Mouse (Mus musculus) heart, adult 2 months (tissue): Measurements from ENCODE around the gene Ywhae. TPM values are rescaled to one million over a fixed set of nuclear protein-coding genes. Genes with fewer than 3 reads are reported as not detected.
A peak's percentile ranks its signal among the peaks of the same experiment; 100 is the strongest.
"Not testable (repeated sequence)": the region's sequence is repeated elsewhere in the genome, so short reads cannot be mapped to it uniquely, and the experiment has no call there.

ENCODE experiments used
- DNase-seq, 2 experiments: peaks; one replicate each; pipeline ENCODE4 v3.0.0; 2021
- H3K27ac ChIP-seq: fragments of 200-600 bp; 2 replicates; pipeline ENCODE4 v1.8.1; 2022
- H3K27me3 ChIP-seq: fragments of 200-500 bp; 2 replicates; pipeline ENCODE4 v1.6.1; 2012; ENCODE audit warnings: mild to moderate bottlenecking, low read length, inconsistent platforms, mixed read lengths; ENCODE audit not compliant: control insufficient read depth, insufficient read depth
- H3K36me3 ChIP-seq: fragments of 200-500 bp; 2 replicates; pipeline ENCODE4 v1.6.1; 2012; ENCODE audit warnings: low read length, inconsistent platforms; ENCODE audit not compliant: control insufficient read depth, insufficient read depth
- H3K4me1 ChIP-seq: fragments of 200-500 bp; 2 replicates; pipeline ENCODE4 v1.6.1; 2011; ENCODE audit warnings: low read length; ENCODE audit not compliant: control insufficient read depth, insufficient read depth
- H3K4me3 ChIP-seq: fragments of 200-600 bp; 2 replicates; pipeline ENCODE4 v1.8.1; 2022
- H3K79me2 ChIP-seq: fragments of 200-500 bp; replicated peaks from 2 replicates; pipeline ENCODE4 v1.6.1; 2012; ENCODE audit warnings: mild to moderate bottlenecking, inconsistent platforms, low read length, moderate library complexity, mixed read lengths; ENCODE audit not compliant: control insufficient read depth, insufficient read depth
- H3K9ac ChIP-seq: fragments of 200-500 bp; 2 replicates; pipeline ENCODE4 v1.6.1; 2012; ENCODE audit warnings: low read depth, mild to moderate bottlenecking, control low read depth, inconsistent platforms, low read length, mixed read lengths
- CTCF ChIP-seq: fragments of 200-600 bp; IDR thresholded peaks from 2 replicates; pipeline ENCODE4 v1.8.1; 2022; ENCODE audit warnings: antibody characterized with exemption, mild to moderate bottlenecking, moderate library complexity
- EP300 ChIP-seq: fragments of 200-500 bp; IDR thresholded peaks from 2 replicates; pipeline ENCODE4 v1.6.1; 2011; ENCODE audit warnings: low read depth, low read length, control low read depth; ENCODE audit not compliant: insufficient read depth
- POLR2A ChIP-seq: fragments of 200-500 bp; IDR thresholded peaks from 2 replicates; pipeline ENCODE4 v1.6.1; 2011; ENCODE audit warnings: mild to moderate bottlenecking, low read depth, low read length, control low read depth; ENCODE audit not compliant: insufficient read depth
- WGBS: fragments of 180-500 bp; shearing (Covaris S2); methylation state at CpG from one replicate; pipeline ENCODE4 v1.1.7; 2018; 5-methylcytosine and 5-hydroxymethylcytosine counted together
- intact Hi-C: fragments of 180-260 bp; cut with DNase I; formaldehyde crosslinking; loops from one replicate; pipeline ENCODE4 v1.15.1; 2025
- polyA plus RNA-seq: library from polyadenylated mRNA; depleted of rRNA; stranded (reverse); fragments of >200 nt; gene quantifications from 2 replicates; pipeline ENCODE4 v1.2.3, GENCODE M21; 2012
- total RNA-seq, 2 experiments: library from RNA; stranded (reverse); gene quantifications; 2 replicates each; pipeline ENCODE4 v1.2.3; 2021

Ywhae gene
- total and polyA plus RNA-seq, 3 experiments, result 206 to 554 (median 503) TPM

- Histone ChIP-seq H3K4me1 (peaks cover 8% of the 10 kb centered on the region), H3K27ac (no peak overlapping the region), H3K9ac (no peak overlapping the region), H3K79me2 (peaks cover 16% of the 10 kb centered on the region), H3K36me3 (peaks cover 29% of the 10 kb centered on the region), H3K27me3 (no peaks in the 10 kb centered on the region), H3K4me3 (no peak overlapping the region)
- no peak for DNase-seq
- TF ChIP-seq POLR2A, result no peak
- no peak for TF ChIP-seq EP300
- no peak for TF ChIP-seq CTCF
- 54% methylated on average over 1 of the region's 1 CpGs for WGBS
- intact Hi-C loops, result no loop called here
These were observed 42.7 kb upstream of the Ywhae start for GRCm38 (mm10) chr11:75689977-75690376.

DNA sequence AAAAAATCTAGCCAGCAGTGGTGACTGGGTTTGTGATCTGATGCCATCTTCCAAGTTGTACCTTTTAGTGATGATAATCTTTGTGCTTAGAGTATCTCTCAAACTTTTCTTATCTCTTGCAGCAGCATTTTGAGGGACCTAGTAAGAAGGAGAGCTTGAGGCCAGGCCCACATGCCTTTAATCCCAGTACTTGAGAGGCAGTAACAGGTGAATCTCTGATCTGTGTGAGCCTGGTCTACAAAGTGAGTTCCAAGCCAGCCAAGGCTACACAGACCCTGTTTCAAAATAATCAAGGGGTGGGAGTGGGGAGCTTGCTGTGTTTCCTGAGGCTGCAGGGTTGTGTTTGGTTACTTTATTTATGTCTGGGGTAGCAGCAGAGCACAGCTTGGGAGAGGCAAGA lies 41.6 kb upstream of the Ywhae start:
- H3K4me3 ChIP-seq, result no peak overlapping the region

GRCm38 (mm10) chr11:75693570-75693969 lies 39.1 kb upstream of the Ywhae start:
- 83% methylated on average over 5 of the region's 5 CpGs for WGBS
- peaks cover 2% of the 10 kb centered on the region for H3K4me1 ChIP-seq
- peaks cover 22% of the 10 kb centered on the region for H3K79me2 ChIP-seq
- TF ChIP-seq CTCF (no peak), EP300 (no peak), POLR2A (no peak)
- H3K27me3 ChIP-seq, result no peaks in the 10 kb centered on the region
- DNase-seq, result no peak
- intact Hi-C loops, result no loop called here
- H3K4me3 ChIP-seq, result no peak overlapping the region
- H3K27ac ChIP-seq, result no peak overlapping the region
- H3K9ac ChIP-seq, result no peak overlapping the region
- H3K36me3 ChIP-seq, result peaks cover 26% of the 10 kb centered on the region

More for the DNA sequence above, 41.6 kb upstream of the Ywhae start:
- no peak for TF ChIP-seq CTCF
- TF ChIP-seq POLR2A, result no peak
- no peak for TF ChIP-seq EP300
- Histone ChIP-seq H3K36me3 (peaks cover 28% of the 10 kb centered on the region), H3K27me3 (no peaks in the 10 kb centered on the region), H3K79me2 (peaks cover 16% of the 10 kb centered on the region), H3K4me1 (peaks cover 4% of the 10 kb centered on the region), H3K9ac (no peak overlapping the region), H3K27ac (no peak overlapping the region)
- intact Hi-C loops, result no loop called here
- DNase-seq, result no peak

DNA sequence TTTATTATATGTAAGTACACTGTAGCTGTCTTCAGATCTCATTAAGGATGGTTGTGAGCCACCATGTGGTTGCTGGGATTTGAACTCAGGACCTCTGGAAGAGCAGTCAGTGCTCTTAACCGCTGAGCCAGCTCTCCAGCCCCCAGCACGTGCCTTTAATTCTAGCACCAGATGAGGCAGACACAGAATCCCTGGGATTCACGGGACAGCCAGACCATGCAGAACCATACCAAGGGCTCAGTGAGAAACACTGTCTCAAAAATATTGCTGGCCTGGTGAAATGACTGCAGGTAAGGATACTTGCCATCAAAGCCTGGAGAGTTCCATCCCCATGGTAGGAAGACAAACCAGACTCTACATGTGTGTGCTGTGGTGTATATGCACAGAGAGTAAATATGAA lies 35.2 kb upstream of the Ywhae start:
- intact Hi-C loops, H3K4me1 ChIP-seq, DNase-seq, H3K27me3 ChIP-seq, H3K9ac ChIP-seq, H3K4me3 ChIP-seq, H3K27ac ChIP-seq: not testable (repeated sequence)
- Histone ChIP-seq H3K79me2 (peaks cover 16% of the 10 kb centered on the region), H3K36me3 (peaks cover 19% of the 10 kb centered on the region)
- WGBS, result 90% methylated on average over 3 of the region's 3 CpGs

GRCm38 (mm10) chr11:75700557-75700956 lies 32.1 kb upstream of the Ywhae start:
- H3K4me3 ChIP-seq, result no peak overlapping the region
- H3K79me2 ChIP-seq, result peaks cover 10% of the 10 kb centered on the region
- peak; percentile 26; the same call in 1 of the 2 replicates for TF ChIP-seq CTCF
- no peak for TF ChIP-seq EP300
- TF ChIP-seq POLR2A, result no peak
- peaks cover 12% of the 10 kb centered on the region for H3K36me3 ChIP-seq
- H3K9ac ChIP-seq, result no peak overlapping the region
- WGBS, result 95% methylated on average over 5 of the region's 5 CpGs
- no peak overlapping the region for H3K27ac ChIP-seq
- DNase-seq, result no peak
- H3K27me3 ChIP-seq, result no peaks in the 10 kb centered on the region
- no peaks in the 10 kb centered on the region; the same call in 1 of the 2 replicates for H3K4me1 ChIP-seq
- intact Hi-C loops, result no loop called here

- no peaks in the 10 kb centered on the region; the same call in 1 of the 2 replicates for H3K4me1 ChIP-seq
- DNase-seq, result no peak
- WGBS, result 94% methylated on average over 6 of the region's 6 CpGs
- no peak overlapping the region for H3K27ac ChIP-seq
- no peak overlapping the region for H3K4me3 ChIP-seq
- TF ChIP-seq EP300 (no peak), POLR2A (no peak), CTCF (no peak)
- no peak overlapping the region for H3K9ac ChIP-seq
- no peaks in the 10 kb centered on the region for H3K27me3 ChIP-seq
- intact Hi-C loops, result no loop called here
- peaks cover 6% of the 10 kb centered on the region for H3K79me2 ChIP-seq
- H3K36me3 ChIP-seq, result peaks cover 7% of the 10 kb centered on the region
These were observed 29.9 kb upstream of the Ywhae start for GRCm38 (mm10) chr11:75702761-75703160.

DNA sequence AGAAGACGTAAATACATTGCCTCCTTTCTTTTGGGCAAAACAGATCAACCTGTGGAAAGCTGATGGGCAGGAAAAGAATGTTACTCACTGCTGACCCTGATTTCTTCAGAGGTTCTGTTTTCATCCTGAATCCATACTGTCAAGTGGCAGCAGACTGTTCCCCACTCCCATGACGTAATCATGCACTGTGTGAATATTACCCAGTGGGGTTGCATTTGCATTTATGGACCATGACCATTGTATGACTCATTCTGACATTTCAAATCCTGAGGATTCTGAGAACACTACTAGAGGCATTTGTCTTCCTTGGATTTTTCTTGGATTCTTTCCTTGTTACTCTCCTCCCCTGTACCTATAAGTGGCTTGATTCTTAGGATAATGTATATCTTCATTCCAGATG lies 28.9 kb upstream of the Ywhae start:
- intact Hi-C loops, result no loop called here
- Histone ChIP-seq H3K27me3 (no peaks in the 10 kb centered on the region), H3K9ac (no peak overlapping the region), H3K36me3 (peaks cover 4% of the 10 kb centered on the region), H3K79me2 (peaks cover 3% of the 10 kb centered on the region; the same call in 1 of the 2 replicates), H3K4me1 (no peaks in the 10 kb centered on the region), H3K4me3 (no peak overlapping the region), H3K27ac (no peak overlapping the region)
- WGBS, result 94% methylated on average over 2 of the region's 2 CpGs
- no peak for TF ChIP-seq CTCF
- no peak for TF ChIP-seq POLR2A
- TF ChIP-seq EP300, result no peak
- no peak for DNase-seq
